Comparison of ENCODE assay signal across 24 mouse cellular contexts in genomic region chr6:99746275-99746674, GRCm38 (mm10). TPM values are rescaled to one million over a fixed set of nuclear protein-coding genes. Genes with fewer than 3 reads are reported as not detected.
DNase-seq lines count a peak whose midpoint lies in the region; ATAC-seq lines count a peak whose summit lies in the region.
"Had no signal": no experiment of that assay in that cellular context is flagged by ENCODE, and none has a peak within 500 bp of the region (broad histone marks: within the 10 kb centered on the region; RNA-seq: fewer than 3 reads in every experiment).

No protein-coding gene starts in this region.

- no peak overlapping the region for H3K4me2 ChIP-seq in midbrain, embryonic 11.5 days
- no peak overlapping the region for H3K4me2 ChIP-seq in midbrain, embryonic 16.5 days (ENCODE audit: low read length)
- no peak overlapping the region for H3K4me2 ChIP-seq in forebrain, embryonic 12.5 days
- H3K4me2 ChIP-seq: embryonic facial prominence, embryonic 12.5 days; forebrain, embryonic 13.5 days; forebrain, embryonic 15.5 days had no signal

- DNase-seq in midbrain, embryonic 11.5 days (ENCODE audit: low spot score, missing footprints) = peak; percentile 41
- no peak for DNase-seq in T-cell, adult 2 months (ENCODE audit: low spot score)
- DNase-seq: adrenal gland, adult 8-10 months; adrenal gland, postnatal 14 days; adrenal gland, postnatal 36 days; cerebellum, adult 11-12 months; cerebellum, adult 2 months; cerebellum, adult 9-10 months; cerebellum, postnatal 25 days; forebrain, postnatal 0 days had no signal

- no peaks in the 10 kb centered on the region for H3K4me1 ChIP-seq in midbrain, embryonic 11.5 days (ENCODE audit: control insufficient read depth, insufficient read depth, low read length)
- H3K4me1 ChIP-seq in midbrain, embryonic 16.5 days (ENCODE audit: control insufficient read depth, insufficient read depth, low read length) = no peaks in the 10 kb centered on the region
- no peaks in the 10 kb centered on the region for H3K4me1 ChIP-seq in forebrain, embryonic 12.5 days
- H3K4me1 ChIP-seq: embryonic facial prominence, embryonic 10.5 days; embryonic facial prominence, embryonic 12.5 days; forebrain, embryonic 10.5 days had no signal

- WGBS in midbrain, embryonic 11.5 days = 80% methylated on average over 5 of the region's 5 CpGs
- WGBS in midbrain, embryonic 16.5 days = 87% methylated on average over 5 of the region's 5 CpGs
- WGBS in forebrain, embryonic 12.5 days = 85% methylated on average over 5 of the region's 5 CpGs

- H3K9ac ChIP-seq in midbrain, embryonic 11.5 days (ENCODE audit: low read length) = no peak overlapping the region
- no peak overlapping the region for H3K9ac ChIP-seq in midbrain, embryonic 16.5 days (ENCODE audit: low read depth, low read length)
- no peak overlapping the region for H3K9ac ChIP-seq in forebrain, embryonic 12.5 days
- H3K9ac ChIP-seq: embryonic facial prominence, embryonic 12.5 days; forebrain, embryonic 13.5 days; forebrain, embryonic 15.5 days; forebrain, postnatal 0 days had no signal

- no peaks in the 10 kb centered on the region for H3K9me3 ChIP-seq in midbrain, embryonic 11.5 days (ENCODE audit: control insufficient read depth, low read length)
- H3K9me3 ChIP-seq in midbrain, embryonic 16.5 days (replicated peaks; ENCODE audit: control insufficient read depth, low read length, poor library complexity, severe bottlenecking) = no peaks in the 10 kb centered on the region
- no peaks in the 10 kb centered on the region for H3K9me3 ChIP-seq in forebrain, embryonic 12.5 days
- H3K9me3 ChIP-seq: embryonic facial prominence, embryonic 10.5 days; embryonic facial prominence, embryonic 12.5 days; forebrain, embryonic 10.5 days; forebrain, embryonic 13.5 days; forebrain, embryonic 15.5 days had no signal

- no peak for ATAC-seq in midbrain, embryonic 11.5 days (ENCODE audit: low FRiP score)
- no peak for ATAC-seq in midbrain, embryonic 16.5 days
- ATAC-seq in hematopoietic stem cell, adult 5-6 weeks (replicated peaks in 1 of 2; ENCODE audit: insufficient read depth in 1 of 2, low FRiP score in 2 of 2, low TSS enrichment in 1 of 2, low read depth in 1 of 2, poor library complexity in 2 of 2, severe bottlenecking in 2 of 2) = peak; percentile 56 to 83; a peak in 3 of 4 replicates
- ATAC-seq in megakaryocyte progenitor cell, adult 5-6 weeks (replicated peaks; ENCODE audit: poor library complexity) = peak; percentile 87
- ATAC-seq in forebrain, embryonic 12.5 days (ENCODE audit: low FRiP score) = no peak
- ATAC-seq: activated CD4-positive, CD25-positive, alpha-beta regulatory T cell, adult 4 months; forebrain, embryonic 13.5 days; forebrain, embryonic 15.5 days; forebrain, postnatal 0 days had no signal

- no peak overlapping the region for H3K4me3 ChIP-seq in midbrain, embryonic 11.5 days (ENCODE audit: low read depth, low read length)
- no peak overlapping the region for H3K4me3 ChIP-seq in midbrain, embryonic 16.5 days (ENCODE audit: low read depth, low read length)
- no peak overlapping the region for H3K4me3 ChIP-seq in forebrain, embryonic 12.5 days (replicated peaks)
- H3K4me3 ChIP-seq: embryonic facial prominence, embryonic 10.5 days; embryonic facial prominence, embryonic 12.5 days; forebrain, embryonic 10.5 days; forebrain, embryonic 13.5 days; forebrain, embryonic 15.5 days had no signal

- no peak overlapping the region for H3K27ac ChIP-seq in midbrain, embryonic 11.5 days (ENCODE audit: low read depth, low read length)
- H3K27ac ChIP-seq in midbrain, embryonic 16.5 days (ENCODE audit: low read length) = no peak overlapping the region
- no peak overlapping the region for H3K27ac ChIP-seq in forebrain, embryonic 12.5 days
- H3K27ac ChIP-seq: embryonic facial prominence, embryonic 10.5 days; embryonic facial prominence, embryonic 12.5 days; forebrain, embryonic 10.5 days; forebrain, embryonic 13.5 days; forebrain, embryonic 15.5 days had no signal

- no peaks in the 10 kb centered on the region for H3K27me3 ChIP-seq in midbrain, embryonic 11.5 days (ENCODE audit: control insufficient read depth, insufficient read depth, low read length)
- no peaks in the 10 kb centered on the region for H3K27me3 ChIP-seq in midbrain, embryonic 16.5 days (ENCODE audit: control insufficient read depth, insufficient read depth, low read depth, low read length)
- H3K27me3 ChIP-seq in forebrain, embryonic 12.5 days = no peaks in the 10 kb centered on the region
- H3K27me3 ChIP-seq: embryonic facial prominence, embryonic 12.5 days; forebrain, embryonic 13.5 days; forebrain, embryonic 15.5 days had no signal

- no peaks in the 10 kb centered on the region for H3K36me3 ChIP-seq in midbrain, embryonic 11.5 days (ENCODE audit: control insufficient read depth, insufficient read depth, low read length)
- H3K36me3 ChIP-seq in midbrain, embryonic 16.5 days (ENCODE audit: control insufficient read depth, insufficient read depth, low read length) = no peaks in the 10 kb centered on the region
- no peaks in the 10 kb centered on the region for H3K36me3 ChIP-seq in forebrain, embryonic 12.5 days (replicated peaks)
- H3K36me3 ChIP-seq: embryonic facial prominence, embryonic 10.5 days; embryonic facial prominence, embryonic 12.5 days; forebrain, embryonic 10.5 days; forebrain, embryonic 15.5 days had no signal

RNA-seq across cellular contexts. Expression of gene Prok2, which starts 20.1 kb away (rescaled TPM):
- polyA plus RNA-seq in midbrain, embryonic 11.5 days (2014; fragmentation: Nextera tagmentation; extraction: Ambion mirVana) = not detected in 2 replicates
- 0.74 and 1.3 TPM in 2 replicates for polyA plus RNA-seq in midbrain, embryonic 16.5 days (2015; fragmentation: Nextera tagmentation; extraction: Ambion mirVana)
- 0.69 TPM in 1 of 2 replicates, not detected in the other for total RNA-seq in hematopoietic stem cell, adult 5-6 weeks (2017)
- total RNA-seq in megakaryocyte progenitor cell, adult 5-6 weeks (2015) = 1.9 TPM in 1 of 2 replicates, not detected in the other
- not detected in 2 replicates for total RNA-seq in megakaryocyte progenitor cell, adult 5-6 weeks (2017)
- 1.1 and 2.1 TPM in 2 replicates for polyA plus RNA-seq in forebrain, embryonic 12.5 days (2016; fragmentation: Nextera tagmentation; extraction: Ambion mirVana)
- total RNA-seq: adrenal gland, adult 18-20 months; adrenal gland, adult 8-10 months; adrenal gland, postnatal 14 days; adrenal gland, postnatal 36 days; ES-E14; MEL had no signal
- polyA plus RNA-seq: activated CD4-positive, CD25-positive, alpha-beta regulatory T cell, adult 4 months; C2C12; cerebellum, adult 2 months had no signal

RNA-seq across cellular contexts. Expression of gene Gpr27, which starts 53.8 kb away (rescaled TPM):
- polyA plus RNA-seq in midbrain, embryonic 11.5 days (2014; fragmentation: Nextera tagmentation; extraction: Ambion mirVana) = 3.0 and 3.8 TPM in 2 replicates
- 20.6 and 20.8 TPM in 2 replicates for polyA plus RNA-seq in midbrain, embryonic 16.5 days (2015; fragmentation: Nextera tagmentation; extraction: Ambion mirVana)
- total RNA-seq in hematopoietic stem cell, adult 5-6 weeks (2017) = 0.25 and 0.88 TPM in 2 replicates
- 0.10 TPM in 1 of 2 replicates, not detected in the other for total RNA-seq in megakaryocyte progenitor cell, adult 5-6 weeks (2015)
- not detected in 2 replicates for total RNA-seq in megakaryocyte progenitor cell, adult 5-6 weeks (2017)
- polyA plus RNA-seq in forebrain, embryonic 12.5 days (2016; fragmentation: Nextera tagmentation; extraction: Ambion mirVana) = 5.9 and 6.7 TPM in 2 replicates
- total RNA-seq: MEL had no signal
- polyA plus RNA-seq: activated CD4-positive, CD25-positive, alpha-beta regulatory T cell, adult 4 months; C2C12 had no signal

Comparison
In these comparisons a context has a peak if more than half of its experiments do, and no peak if none do; other contexts are left out.
1. ATAC-seq: peak in hematopoietic stem cell, adult 5-6 weeks (2 of 2) and megakaryocyte progenitor cell, adult 5-6 weeks (single experiment); none in midbrain, embryonic 11.5 days (single experiment), midbrain, embryonic 16.5 days (single experiment) and forebrain, embryonic 12.5 days (single experiment).